Mouse (Mus musculus) embryo, embryonic 11 days (tissue): Measurements from ENCODE around the gene Dock2.
A peak's percentile ranks its signal among the peaks of the same experiment; 100 is the strongest.
"Not testable (repeated sequence)": the region's sequence is repeated elsewhere in the genome, so short reads cannot be mapped to it uniquely, and the experiment has no call there.

Experiments used
- DNase-seq: peaks from one replicate; pipeline ENCODE4 v3.0.0-alpha.2; 2015

Dock2 gene

GRCm38 (mm10) chr11:34783587-34784043 lies at the start of gene Dock2:
Dock2 (minus strand) TSS chr11:34783892.
- no peak for DNase-seq

GRCm38 (mm10) chr11:34832678-34833077 lies 49.0 kb upstream of the Dock2 start:
- DNase-seq: no peak

GRCm38 (mm10) chr11:34827803-34828202 lies 44.1 kb upstream of the Dock2 start:
- no peak for DNase-seq

- DNase-seq: no peak
Observed at GRCm38 (mm10) chr11:34826940-34827339, 43.2 kb upstream of the Dock2 start.

GRCm38 (mm10) chr11:34824791-34825190 lies 41.1 kb upstream of the Dock2 start:
- no peak for DNase-seq

- peak; percentile 67 for DNase-seq
Observed at GRCm38 (mm10) chr11:34814767-34815166, 31.1 kb upstream of the Dock2 start.

- DNase-seq: no peak
Observed at GRCm38 (mm10) chr11:34814319-34814718, 30.6 kb upstream of the Dock2 start.

GRCm38 (mm10) chr11:34805026-34805425 lies 21.3 kb upstream of the Dock2 start:
- not testable (repeated sequence) for DNase-seq

- DNase-seq: not testable (repeated sequence)
Observed at GRCm38 (mm10) chr11:34798066-34798465, 14.4 kb upstream of the Dock2 start.

GRCm38 (mm10) chr11:34796097-34796496 lies 12.4 kb upstream of the Dock2 start:
- peak; percentile 20 for DNase-seq

GRCm38 (mm10) chr11:34791872-34792271 lies 8.2 kb upstream of the Dock2 start:
- DNase-seq: no peak

GRCm38 (mm10) chr11:34784864-34785263 lies 1.2 kb upstream of the Dock2 start:
- DNase-seq: no peak

GRCm38 (mm10) chr11:34782516-34783430 lies 919 bp downstream of the Dock2 start:
- DNase-seq: no peak

GRCm38 (mm10) chr11:34780786-34781185 lies 2.9 kb downstream of the Dock2 start:
- no peak for DNase-seq

- no peak for DNase-seq
Observed at GRCm38 (mm10) chr11:34779966-34780365, 3.7 kb downstream of the Dock2 start.

- no peak for DNase-seq
Observed at GRCm38 (mm10) chr11:34778351-34778750, 5.3 kb downstream of the Dock2 start.

- DNase-seq: no peak
Observed at GRCm38 (mm10) chr11:34777529-34777928, 6.2 kb downstream of the Dock2 start.

GRCm38 (mm10) chr11:34776054-34776453 lies 7.6 kb downstream of the Dock2 start:
- DNase-seq: no peak

GRCm38 (mm10) chr11:34774636-34775035 lies 9.1 kb downstream of the Dock2 start:
- DNase-seq: peak; percentile 22

- DNase-seq: no peak
Observed at GRCm38 (mm10) chr11:34773304-34773895, 10.3 kb downstream of the Dock2 start.

GRCm38 (mm10) chr11:34771221-34771986 lies 12.3 kb downstream of the Dock2 start:
- DNase-seq: peak; percentile 45

GRCm38 (mm10) chr11:34770666-34771065 lies 13.0 kb downstream of the Dock2 start:
- DNase-seq: no peak

GRCm38 (mm10) chr11:34769946-34770345 lies 13.7 kb downstream of the Dock2 start:
- DNase-seq: no peak
